Mouse (Mus musculus) midbrain, embryonic 12.5 days (tissue): ENCODE measurements around the gene Adamtsl1. TPM values are rescaled to one million over a fixed set of nuclear protein-coding genes. Genes with fewer than 3 reads are reported as not detected.

Experiments
- ATAC-seq: fragments of 200-750 bp; cut with Nextera tagmentation; 2 replicates; pipeline ENCODE4 v1.8.0; 2017; ENCODE audit warnings: low read depth, moderate TSS enrichment, moderate library complexity; ENCODE audit not compliant: low FRiP score
- H3K27ac ChIP-seq: fragments of 300-500 bp; sonication (generic); replicated peaks from 2 replicates; pipeline ENCODE4 v1.5.1; 2016; ENCODE audit warnings: mild to moderate bottlenecking
- H3K27me3 ChIP-seq: fragments of 300-500 bp; sonication (generic); 2 replicates; pipeline ENCODE4 v1.6.1; 2016; ENCODE audit warnings: mild to moderate bottlenecking
- H3K36me3 ChIP-seq: fragments of 300-500 bp; sonication (generic); 2 replicates; pipeline ENCODE4 v1.6.1; 2016
- H3K4me1 ChIP-seq: fragments of 300-500 bp; sonication (generic); 2 replicates; pipeline ENCODE4 v1.6.1; 2016
- H3K4me2 ChIP-seq: fragments of 300-500 bp; sonication (generic); replicated peaks from 2 replicates; pipeline ENCODE4 v1.6.1; 2016; ENCODE audit warnings: mild to moderate bottlenecking, moderate library complexity
- H3K4me3 ChIP-seq: fragments of 300-500 bp; sonication (generic); 2 replicates; pipeline ENCODE4 v1.5.1; 2016; ENCODE audit warnings: mild to moderate bottlenecking
- H3K9ac ChIP-seq: fragments of 300-500 bp; sonication (generic); replicated peaks from 2 replicates; pipeline ENCODE4 v1.6.1; 2016; ENCODE audit warnings: mild to moderate bottlenecking, moderate library complexity
- H3K9me3 ChIP-seq: fragments of 300-500 bp; sonication (generic); 2 replicates; pipeline ENCODE4 v1.6.1; 2016; ENCODE audit warnings: mild to moderate bottlenecking
- WGBS: fragments of 180-500 bp; shearing (Covaris S2); methylation state at CpG from one replicate; pipeline ENCODE4 v1.1.7; 2016; 5-methylcytosine and 5-hydroxymethylcytosine counted together
- polyA plus RNA-seq: library from polyadenylated mRNA; unstranded; fragments of >200 nt; fragmentation: Nextera tagmentation; extraction: Ambion mirVana; gene quantifications from 2 replicates; pipeline ENCODE4 v1.2.1, GENCODE M21; 2016

Adamtsl1 gene
- polyA plus RNA-seq, 1 experiment from 2014 or later, result 10.2 TPM

DNA sequence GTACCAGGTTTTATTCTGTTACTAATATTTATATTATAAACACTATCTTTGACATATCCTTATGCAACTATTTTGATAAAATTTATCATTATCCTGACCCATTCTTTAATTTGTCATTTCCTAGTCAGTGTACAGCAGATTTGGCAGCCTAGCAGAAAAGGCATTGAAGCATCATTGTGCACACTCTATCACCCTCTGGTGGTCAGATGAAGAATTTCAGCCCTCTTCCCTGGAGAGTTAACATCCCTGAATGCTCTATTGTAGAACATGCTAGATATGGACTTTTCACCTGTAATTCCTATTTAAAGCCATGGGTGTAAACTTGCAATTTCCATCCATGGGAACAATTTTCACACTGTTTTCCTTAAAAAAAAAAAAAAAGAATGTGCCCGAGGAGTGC is 305.2 kb downstream of the Adamtsl1 start:
- WGBS, result 83% methylated on average over 1 of the region's 1 CpGs
- Histone ChIP-seq H3K36me3 (no peaks in the 10 kb centered on the region), H3K4me1 (no peaks in the 10 kb centered on the region), H3K4me3 (no peak overlapping the region), H3K4me2 (no peak overlapping the region), H3K27ac (no peak overlapping the region), H3K9me3 (no peaks in the 10 kb centered on the region), H3K27me3 (no peaks in the 10 kb centered on the region), H3K9ac (no peak overlapping the region)
- ATAC-seq, result peak; percentile 72; the same call in 1 of the 2 replicates

DNA sequence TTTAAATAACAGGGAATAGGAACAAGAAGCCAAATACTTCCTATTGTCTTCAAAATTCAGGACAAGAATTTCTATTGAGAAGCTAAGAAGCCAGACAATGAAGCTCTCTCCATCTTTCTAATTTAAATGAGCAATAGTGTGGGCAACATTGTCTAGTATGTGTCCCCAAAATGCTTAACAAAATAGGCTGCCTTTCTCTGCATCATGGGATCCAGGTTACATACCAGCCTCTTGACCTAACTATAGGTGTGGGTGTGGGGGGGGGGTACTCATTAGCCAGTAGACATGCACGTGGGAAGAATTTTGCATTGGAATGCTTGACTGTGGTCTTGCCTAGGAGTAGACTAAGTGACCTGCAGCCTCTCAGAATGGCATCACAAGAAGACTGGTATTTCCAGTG is 305.9 kb downstream of the Adamtsl1 start:
- Histone ChIP-seq H3K27me3 (no peaks in the 10 kb centered on the region), H3K4me1 (no peaks in the 10 kb centered on the region), H3K9ac (no peak overlapping the region), H3K9me3 (no peaks in the 10 kb centered on the region), H3K36me3 (no peaks in the 10 kb centered on the region), H3K27ac (no peak overlapping the region), H3K4me3 (no peak overlapping the region), H3K4me2 (no peak overlapping the region)
- 39% methylated on average over 1 of the region's 1 CpGs for WGBS
- no peak for ATAC-seq

DNA sequence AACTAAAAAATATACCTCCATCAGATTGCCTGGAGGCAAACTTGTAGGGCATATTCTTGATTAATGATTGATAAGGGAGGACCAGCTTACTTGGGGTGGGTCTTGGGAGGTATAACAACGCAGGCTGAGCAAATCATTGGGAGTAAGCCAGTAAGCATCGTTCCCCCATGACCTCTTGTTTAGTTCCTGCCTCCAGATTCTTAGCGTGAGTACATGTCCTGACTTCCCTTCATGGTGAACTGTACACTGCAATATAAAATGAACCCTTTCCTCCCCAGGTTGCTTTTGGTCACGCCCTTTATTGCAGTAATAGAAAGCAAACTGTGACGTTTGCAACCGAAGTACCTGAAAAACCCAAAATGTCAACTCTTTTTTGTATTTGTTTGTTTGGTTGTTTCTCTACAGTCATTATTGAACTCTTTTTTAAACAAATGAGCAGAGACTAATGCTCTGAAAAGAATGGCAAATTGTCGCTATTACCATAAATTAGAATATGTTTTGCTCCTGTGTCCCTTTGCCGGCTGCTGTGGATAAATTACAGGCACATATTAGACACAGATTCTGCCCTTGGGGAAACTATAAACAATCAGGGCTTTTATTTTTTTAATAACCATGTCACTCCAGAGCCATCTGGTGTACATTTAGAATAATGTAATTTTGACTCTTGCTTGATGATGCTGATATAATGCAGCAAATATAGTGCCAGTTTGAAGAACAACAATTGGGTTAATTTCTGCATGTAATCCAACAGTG is 310.2 kb downstream of the Adamtsl1 start:
- 0 out of 2 replicates have a peak, but pooled peaks have one; percentile 43 for ATAC-seq
- Histone ChIP-seq H3K9me3 (no peaks in the 10 kb centered on the region), H3K4me2 (no peak overlapping the region), H3K27ac (no peak overlapping the region), H3K27me3 (no peaks in the 10 kb centered on the region), H3K9ac (no peak overlapping the region), H3K36me3 (no peaks in the 10 kb centered on the region), H3K4me1 (no peaks in the 10 kb centered on the region), H3K4me3 (no peak overlapping the region)
- 70% methylated on average over 8 of the region's 8 CpGs for WGBS

DNA sequence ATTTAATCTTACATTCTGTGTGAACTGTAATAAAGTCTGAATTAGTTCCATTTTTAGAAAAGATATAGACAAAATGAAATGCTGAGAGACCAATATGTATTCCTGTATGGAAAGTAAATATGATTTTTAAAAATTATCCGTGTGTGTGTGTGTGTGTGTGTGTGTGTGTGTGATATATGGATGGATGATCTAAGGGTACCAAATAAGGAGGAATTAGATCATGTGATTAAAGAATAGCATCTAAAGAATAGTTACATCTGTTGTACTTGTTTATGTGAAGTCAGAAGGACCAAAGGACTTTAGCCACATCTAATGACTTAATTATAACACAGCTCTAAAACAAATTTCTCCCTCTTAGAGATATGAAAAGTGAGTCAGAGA is 310.7 kb downstream of the Adamtsl1 start:
- WGBS, result 74% methylated on average over 1 of the region's 1 CpGs
- Histone ChIP-seq H3K27me3 (no peaks in the 10 kb centered on the region), H3K9me3 (no peaks in the 10 kb centered on the region), H3K27ac (no peak overlapping the region), H3K4me3 (no peak overlapping the region), H3K9ac (no peak overlapping the region), H3K4me2 (no peak overlapping the region), H3K36me3 (no peaks in the 10 kb centered on the region), H3K4me1 (no peaks in the 10 kb centered on the region)
- no peak for ATAC-seq

GRCm38 (mm10) chr4:85837058-85837457 is 323.1 kb downstream of the Adamtsl1 start:
- no peak for ATAC-seq
- Histone ChIP-seq H3K9ac (no peak overlapping the region), H3K4me2 (no peak overlapping the region), H3K36me3 (no peaks in the 10 kb centered on the region), H3K4me3 (no peak overlapping the region), H3K9me3 (no peaks in the 10 kb centered on the region), H3K27me3 (no peaks in the 10 kb centered on the region), H3K27ac (no peak overlapping the region), H3K4me1 (peaks cover 11% of the 10 kb centered on the region; the same call in 1 of the 2 replicates)

DNA sequence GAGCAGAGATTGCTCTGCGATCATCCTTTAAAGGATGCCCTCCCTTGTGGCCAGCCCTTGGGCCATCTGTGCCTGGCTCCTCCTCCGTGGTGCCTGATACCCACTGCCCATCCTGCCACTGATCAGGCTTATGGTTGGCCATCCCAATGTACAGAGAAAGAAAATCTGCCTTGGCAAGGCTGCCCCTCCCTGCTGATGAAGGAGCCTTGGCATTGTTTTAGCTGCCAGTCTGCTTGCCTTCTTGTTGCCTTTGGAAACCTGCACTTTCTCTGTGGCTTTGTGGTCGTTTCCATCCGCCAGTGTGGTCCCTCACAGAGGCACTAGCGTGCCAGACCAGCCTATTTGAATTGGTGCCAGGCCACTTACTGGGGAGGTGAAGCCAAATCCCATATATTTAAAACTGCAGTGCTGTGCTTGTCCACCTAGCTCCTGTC is 323.6 kb downstream of the Adamtsl1 start:
- Histone ChIP-seq H3K36me3 (no peaks in the 10 kb centered on the region), H3K4me1 (peaks cover 11% of the 10 kb centered on the region; the same call in 1 of the 2 replicates), H3K9me3 (no peaks in the 10 kb centered on the region), H3K27me3 (no peaks in the 10 kb centered on the region), H3K27ac (no peak overlapping the region), H3K4me2 (no peak overlapping the region), H3K4me3 (no peak overlapping the region), H3K9ac (no peak overlapping the region)
- no peak for ATAC-seq
- 70% methylated on average over 5 of the region's 5 CpGs for WGBS

GRCm38 (mm10) chr4:85838031-85838430 is 324.1 kb downstream of the Adamtsl1 start:
- ATAC-seq, result no peak
- H3K4me3 ChIP-seq, result no peak overlapping the region
- WGBS, result 84% methylated on average over 5 of the region's 5 CpGs

GRCm38 (mm10) chr4:85842113-85842512 is 328.1 kb downstream of the Adamtsl1 start:
- H3K27ac ChIP-seq, result no peak overlapping the region
- no peaks in the 10 kb centered on the region for H3K27me3 ChIP-seq
- no peaks in the 10 kb centered on the region for H3K36me3 ChIP-seq
- H3K4me3 ChIP-seq, result no peak overlapping the region
- H3K4me2 ChIP-seq, result no peak overlapping the region
- no peaks in the 10 kb centered on the region for H3K9me3 ChIP-seq
- ATAC-seq, result no peak
- no peak overlapping the region for H3K9ac ChIP-seq
- peaks cover 5% of the 10 kb centered on the region; the same call in 1 of the 2 replicates for H3K4me1 ChIP-seq
- 74% methylated on average over 9 of the region's 9 CpGs for WGBS

More at GRCm38 (mm10) chr4:85838031-85838430, 324.1 kb downstream of the Adamtsl1 start:
- Histone ChIP-seq H3K36me3 (no peaks in the 10 kb centered on the region), H3K27ac (no peak overlapping the region), H3K9me3 (no peaks in the 10 kb centered on the region), H3K4me1 (peaks cover 11% of the 10 kb centered on the region; the same call in 1 of the 2 replicates), H3K4me2 (no peak overlapping the region), H3K27me3 (no peaks in the 10 kb centered on the region), H3K9ac (no peak overlapping the region)

DNA sequence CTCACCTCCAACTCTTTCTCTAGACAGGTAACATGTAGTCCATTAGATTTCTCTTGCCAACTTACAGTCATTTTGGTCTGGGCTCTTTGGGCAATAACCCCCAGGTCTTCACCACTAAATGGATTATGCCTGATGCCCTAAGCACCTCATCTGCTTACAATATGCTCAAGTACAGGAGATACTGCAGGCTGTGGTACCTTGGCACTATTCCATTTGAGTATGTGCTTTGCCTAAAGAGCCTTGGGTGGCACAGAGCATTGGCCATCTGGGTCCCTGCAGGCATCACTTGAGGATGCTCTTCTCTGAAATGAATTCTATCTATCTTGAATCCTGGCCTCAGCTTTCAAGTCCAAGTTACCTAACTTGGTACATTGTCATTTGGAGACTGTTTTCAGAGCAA is 330.4 kb downstream of the Adamtsl1 start:
- Histone ChIP-seq H3K9me3 (no peaks in the 10 kb centered on the region), H3K4me1 (no peaks in the 10 kb centered on the region), H3K27ac (no peak overlapping the region), H3K9ac (no peak overlapping the region), H3K4me2 (no peak overlapping the region), H3K4me3 (no peak overlapping the region), H3K36me3 (no peaks in the 10 kb centered on the region), H3K27me3 (no peaks in the 10 kb centered on the region)
- no peak for ATAC-seq

- Histone ChIP-seq H3K4me1 (no peaks in the 10 kb centered on the region), H3K9me3 (no peaks in the 10 kb centered on the region), H3K36me3 (no peaks in the 10 kb centered on the region), H3K27ac (no peak overlapping the region), H3K4me2 (no peak overlapping the region), H3K9ac (no peak overlapping the region), H3K27me3 (no peaks in the 10 kb centered on the region), H3K4me3 (no peak overlapping the region)
- ATAC-seq, result no peak
- WGBS, result 26% methylated on average over 7 of the region's 7 CpGs
Observed at GRCm38 (mm10) chr4:85845931-85846330, 332.0 kb downstream of the Adamtsl1 start.

GRCm38 (mm10) chr4:85853401-85853800 is 339.4 kb downstream of the Adamtsl1 start:
- no peak overlapping the region for H3K4me3 ChIP-seq
- WGBS, result 89% methylated on average over 7 of the region's 7 CpGs
- H3K4me2 ChIP-seq, result no peak overlapping the region
- H3K9ac ChIP-seq, result no peak overlapping the region
- H3K27ac ChIP-seq, result no peak overlapping the region
- no peaks in the 10 kb centered on the region for H3K9me3 ChIP-seq
- no peak for ATAC-seq
- no peaks in the 10 kb centered on the region for H3K4me1 ChIP-seq
- H3K27me3 ChIP-seq, result no peaks in the 10 kb centered on the region
- no peaks in the 10 kb centered on the region for H3K36me3 ChIP-seq

- Histone ChIP-seq H3K4me1 (no peaks in the 10 kb centered on the region), H3K27me3 (no peaks in the 10 kb centered on the region), H3K9ac (no peak overlapping the region), H3K27ac (no peak overlapping the region), H3K36me3 (no peaks in the 10 kb centered on the region), H3K4me2 (no peak overlapping the region), H3K9me3 (no peaks in the 10 kb centered on the region), H3K4me3 (no peak overlapping the region)
- 78% methylated on average over 8 of the region's 8 CpGs for WGBS
- no peak for ATAC-seq
Observed at GRCm38 (mm10) chr4:85854507-85854906, 340.5 kb downstream of the Adamtsl1 start.

DNA sequence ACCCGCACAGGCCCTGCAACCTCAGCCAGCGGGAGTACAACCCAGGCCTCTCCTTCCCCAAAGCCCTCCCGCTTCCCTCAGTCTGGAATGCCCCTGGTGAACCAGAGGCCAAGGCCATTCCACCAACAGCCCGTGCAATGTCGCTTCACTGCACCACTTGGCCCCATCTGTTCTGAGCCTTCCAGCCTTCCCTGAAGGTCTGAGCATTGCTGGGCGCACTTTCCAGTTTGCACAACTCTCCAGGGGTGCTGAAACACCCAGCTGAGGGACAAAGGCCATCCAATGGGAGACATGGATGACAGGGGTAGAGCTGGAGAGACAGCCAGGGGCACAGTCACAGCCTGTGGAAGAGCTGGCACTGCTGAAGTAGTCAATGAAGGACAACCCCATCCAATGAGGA is 365.4 kb downstream of the Adamtsl1 start:
- no peaks in the 10 kb centered on the region for H3K27me3 ChIP-seq

More for the DNA sequence above, 365.4 kb downstream of the Adamtsl1 start:
- H3K9ac ChIP-seq, result no peak overlapping the region
- no peak for ATAC-seq
- no peaks in the 10 kb centered on the region for H3K4me1 ChIP-seq
- no peak overlapping the region for H3K4me2 ChIP-seq
- no peak overlapping the region for H3K27ac ChIP-seq
- WGBS, result 77% methylated on average over 6 of the region's 6 CpGs
- H3K9me3 ChIP-seq, result no peaks in the 10 kb centered on the region
- H3K36me3 ChIP-seq, result no peaks in the 10 kb centered on the region
- H3K4me3 ChIP-seq, result no peak overlapping the region
